Mouse (Mus musculus) Muller cell, postnatal 12 days (primary cell): ENCODE data around the gene Borcs7.

Source experiments
- DNase-seq: peaks from one replicate; pipeline ENCODE4 v3.0.0-alpha.2; 2015; ENCODE audit errors: inconsistent ontology term

The Borcs7 gene

GRCm38 (mm10) chr19:46689460-46690372 is at the start of gene Borcs7:
Gene Borcs7 (plus strand): TSS chr19:46689906.
- DNase-seq = peak; percentile 88

GRCm38 (mm10) chr19:46640780-46641179 is 48.9 kb upstream of the Borcs7 start:
- DNase-seq = no peak

GRCm38 (mm10) chr19:46641420-46642085 is 48.2 kb upstream of the Borcs7 start:
- peak; percentile 80 for DNase-seq

GRCm38 (mm10) chr19:46642136-46642753 is 47.5 kb upstream of the Borcs7 start:
- DNase-seq = peak; percentile 78

- no peak for DNase-seq
These were observed 46.5 kb upstream of the Borcs7 start for GRCm38 (mm10) chr19:46643236-46643635.

DNA sequence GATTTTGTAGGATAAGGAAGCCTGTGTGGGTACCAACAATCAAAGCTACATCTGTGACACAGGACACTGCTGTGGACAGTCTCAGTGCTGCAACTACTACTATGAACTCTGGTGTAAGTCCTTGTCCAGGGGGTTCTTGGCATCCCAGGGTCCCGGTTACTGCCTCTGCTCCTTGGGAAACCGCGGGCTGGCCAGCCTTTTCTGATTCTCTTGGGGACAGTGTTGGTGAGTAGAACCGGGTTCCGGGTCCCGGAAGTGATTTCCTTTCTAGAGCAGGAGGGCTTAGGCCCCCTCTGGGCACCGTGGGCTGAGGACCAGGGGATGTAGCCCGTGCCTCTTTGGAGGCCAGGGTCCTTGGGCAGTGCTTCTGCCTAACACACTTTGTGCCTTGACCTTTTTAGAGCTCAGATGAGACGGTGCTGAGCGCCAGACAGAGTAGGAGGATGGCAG is 45.3 kb upstream of the Borcs7 start:
- no peak for DNase-seq

- DNase-seq = peak; percentile 93
These were observed 44.7 kb upstream of the Borcs7 start for GRCm38 (mm10) chr19:46644793-46645602.

GRCm38 (mm10) chr19:46646041-46646481 is 43.6 kb upstream of the Borcs7 start:
- peak; percentile 52 for DNase-seq

DNA sequence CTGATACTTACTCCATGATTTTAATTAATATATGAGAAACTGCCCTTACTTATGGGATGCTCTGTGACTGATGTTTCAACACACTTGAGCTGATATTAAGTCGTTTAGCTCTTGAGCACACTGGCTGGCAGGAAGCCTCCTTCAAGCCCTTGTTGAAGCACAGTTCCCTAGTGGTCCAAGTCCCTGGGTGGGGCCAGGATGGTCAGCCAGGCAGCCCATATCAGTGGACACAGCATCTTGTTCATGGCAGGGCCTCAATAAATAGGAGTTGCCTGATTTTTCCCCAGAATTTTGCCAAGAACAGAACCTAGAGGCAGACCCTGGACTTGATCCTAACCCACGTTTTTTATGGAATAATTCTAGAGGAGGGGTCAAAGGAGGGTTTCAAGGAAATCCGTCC is 42.5 kb upstream of the Borcs7 start:
- no peak for DNase-seq

DNA sequence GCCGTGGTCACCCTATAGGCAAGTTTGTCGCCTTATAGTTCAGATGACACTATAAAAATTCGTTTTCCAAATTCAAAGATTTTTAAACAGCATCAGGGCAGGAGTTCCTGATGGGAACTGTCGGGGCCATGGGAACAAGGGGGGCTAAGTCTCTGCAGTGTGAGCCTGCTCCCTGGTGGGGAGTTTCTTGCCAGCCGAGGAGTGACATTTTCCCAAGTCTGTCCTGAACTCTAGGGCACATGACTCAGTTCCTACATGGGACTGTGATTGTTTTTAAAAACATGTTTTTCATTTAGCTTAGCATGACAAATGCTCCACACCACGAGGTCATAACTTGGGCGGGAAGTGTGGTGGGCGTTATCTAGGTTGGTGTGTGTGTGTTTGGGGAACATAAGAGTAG is 41.9 kb upstream of the Borcs7 start:
- DNase-seq = no peak

GRCm38 (mm10) chr19:46648565-46648964 is 41.1 kb upstream of the Borcs7 start:
- no peak for DNase-seq

GRCm38 (mm10) chr19:46653188-46653587 is 36.5 kb upstream of the Borcs7 start:
- no peak for DNase-seq

GRCm38 (mm10) chr19:46653616-46654235 is 36.0 kb upstream of the Borcs7 start:
- DNase-seq = no peak

GRCm38 (mm10) chr19:46655626-46656025 is 34.1 kb upstream of the Borcs7 start:
- DNase-seq = no peak

- DNase-seq = no peak
These were observed 33.4 kb upstream of the Borcs7 start for GRCm38 (mm10) chr19:46656151-46656840.

DNA sequence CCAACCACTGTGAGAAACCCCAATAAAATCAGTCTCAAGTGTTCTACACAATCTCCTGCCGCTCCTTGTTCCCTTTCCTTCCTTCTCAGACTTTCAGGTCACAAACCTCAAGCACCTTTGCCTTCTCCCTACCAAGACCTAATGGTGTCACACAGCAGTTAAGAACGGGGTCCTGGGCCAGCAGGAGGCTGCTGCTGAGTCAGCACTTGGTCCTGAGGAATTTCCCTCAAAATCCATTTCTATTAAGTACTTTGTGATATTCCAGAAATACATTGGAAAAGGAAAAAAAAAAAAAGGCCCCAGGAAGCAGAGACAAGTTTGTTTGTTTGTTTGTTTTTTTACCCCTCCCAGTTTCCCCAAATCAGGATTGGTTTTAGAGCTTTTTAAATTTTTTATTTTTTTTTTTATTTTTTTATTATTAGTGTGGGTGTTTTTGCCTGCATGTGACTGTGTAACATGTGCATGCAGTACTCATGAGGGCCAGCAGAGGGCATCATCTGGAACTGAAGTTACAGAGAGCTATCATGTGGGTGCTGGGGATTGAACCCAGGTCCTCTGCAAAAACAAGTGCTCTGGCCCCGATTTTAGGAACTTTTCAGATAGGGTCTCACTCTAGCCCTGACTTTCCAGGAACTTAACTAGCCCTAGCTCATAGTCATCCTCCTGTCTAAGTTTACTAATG is 32.2 kb upstream of the Borcs7 start:
- no peak for DNase-seq

GRCm38 (mm10) chr19:46658348-46658747 is 31.4 kb upstream of the Borcs7 start:
- DNase-seq = no peak

GRCm38 (mm10) chr19:46658851-46659250 is 30.9 kb upstream of the Borcs7 start:
- DNase-seq = no peak

DNA sequence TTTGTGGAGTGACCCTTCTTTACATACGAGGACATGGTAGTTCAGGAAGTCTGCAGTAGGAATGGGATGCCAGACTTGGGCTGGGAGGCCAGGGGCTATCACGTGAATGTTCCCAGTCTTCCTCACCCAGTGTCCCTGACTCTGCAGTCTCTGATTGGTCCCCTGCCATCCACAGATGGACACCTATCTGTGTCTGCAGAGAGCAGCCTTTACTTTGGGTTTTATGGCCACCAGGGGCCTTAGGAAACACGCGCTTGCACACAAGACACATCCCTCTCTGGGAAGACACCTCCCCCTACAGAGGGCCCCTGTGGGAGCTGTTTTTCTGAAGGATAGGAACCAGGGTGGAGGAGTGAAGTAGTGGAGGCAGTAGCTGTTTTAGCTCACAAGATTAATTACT is 28.2 kb upstream of the Borcs7 start:
- DNase-seq = no peak

DNA sequence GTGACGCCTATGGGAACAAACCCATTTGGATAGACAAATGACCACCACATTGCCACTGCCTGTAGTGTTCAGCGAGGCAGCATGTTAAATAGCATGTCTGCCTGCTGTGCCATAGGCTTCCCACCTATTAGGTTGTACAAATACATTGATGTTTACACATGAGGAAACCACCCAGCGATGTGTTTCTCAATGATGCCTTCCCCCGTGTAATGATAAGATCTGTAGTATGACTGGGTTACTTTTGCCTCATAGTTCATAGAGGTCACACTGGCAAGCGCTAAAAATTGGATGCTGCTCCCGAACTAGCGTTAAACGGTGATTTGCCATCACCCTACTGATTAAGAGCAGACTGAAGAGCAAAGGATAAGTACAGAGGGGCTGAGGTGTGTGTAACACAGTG is 27.5 kb upstream of the Borcs7 start:
- no peak for DNase-seq
